Mouse (Mus musculus): ENCODE results near the gene Stx1b.
A peak's percentile ranks its signal among the peaks of the same experiment; 100 is the strongest.
"Not testable (repeated sequence)": the region's sequence is repeated elsewhere in the genome, so short reads cannot be mapped to it uniquely, and the experiment has no call there.

The Stx1b gene

GRCm38 (mm10) chr7:127824176-127824871 is at the start of gene Stx1b, which contains the start of gene Stx4a:
Gene Stx1b, minus strand, starts transcription at chr7:127824549.
Gene Stx4a, plus strand, starts transcription at chr7:127824294.
- DNase-seq = no peak

DNA sequence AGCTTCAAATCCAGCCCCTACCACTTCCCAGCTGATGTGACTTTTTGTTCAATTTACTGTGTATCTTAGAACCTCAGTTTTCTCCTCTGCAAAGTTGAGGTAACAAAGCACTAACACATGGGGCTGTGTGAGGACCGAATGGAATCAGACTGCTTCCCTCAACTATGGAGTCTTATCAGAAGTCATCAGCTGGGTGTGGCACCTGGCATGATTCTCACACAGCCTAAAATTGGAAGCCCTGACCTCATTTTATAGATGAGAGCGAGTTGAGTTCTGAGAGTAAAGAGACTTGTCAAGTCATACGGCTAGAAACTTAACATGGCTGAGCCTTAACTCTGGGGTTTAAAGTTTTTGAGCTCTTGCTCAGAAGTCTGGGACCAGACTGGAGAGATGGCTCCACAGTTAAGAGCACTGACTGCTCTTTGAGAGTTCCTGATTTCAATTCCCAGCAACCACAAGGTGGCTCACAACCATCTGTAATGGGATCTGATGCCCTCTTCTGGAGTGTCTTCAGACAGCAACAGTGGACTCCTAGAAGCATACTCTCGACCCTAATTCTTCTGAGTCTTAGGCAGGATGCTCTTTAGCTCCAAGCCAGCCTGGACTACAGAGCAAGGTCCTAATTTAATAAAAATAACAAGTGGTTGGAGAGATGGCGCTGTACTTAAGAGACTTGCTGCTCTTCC is 45.9 kb upstream of the Stx1b start:
- no peak for DNase-seq

- no peak for DNase-seq
These were observed 44.9 kb upstream of the Stx1b start for GRCm38 (mm10) chr7:127869149-127869810.

- no peak for DNase-seq
These were observed 43.3 kb upstream of the Stx1b start for GRCm38 (mm10) chr7:127867641-127868040.

DNA sequence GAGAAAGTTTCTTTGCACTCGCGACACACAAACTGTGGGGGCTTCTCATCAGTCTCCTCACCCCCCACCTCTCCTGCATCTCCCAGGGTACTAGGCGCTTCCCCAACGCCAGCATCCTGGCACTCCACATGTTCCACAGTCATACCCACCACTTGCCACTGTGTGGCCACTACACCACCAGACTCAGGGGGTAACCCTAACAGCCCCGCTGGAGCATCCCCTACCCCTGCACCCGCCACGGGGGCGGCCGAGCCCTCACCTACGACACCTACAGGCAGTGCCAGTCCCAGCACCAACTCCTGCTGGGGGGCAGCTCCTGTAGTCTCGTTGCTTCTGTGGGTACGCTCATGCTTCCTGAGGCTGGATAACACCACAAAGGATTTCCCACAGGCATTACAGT is 42.1 kb upstream of the Stx1b start:
- no peak for DNase-seq

- no peak for DNase-seq
These were observed 33.9 kb upstream of the Stx1b start for GRCm38 (mm10) chr7:127858258-127858657.

GRCm38 (mm10) chr7:127850906-127851305 is 26.6 kb upstream of the Stx1b start:
- no peak for DNase-seq

- no peak for DNase-seq
These were observed 25.9 kb upstream of the Stx1b start for GRCm38 (mm10) chr7:127849973-127850875.

- DNase-seq = peak; percentile 74 to 80
These were observed 17.8 kb upstream of the Stx1b start for GRCm38 (mm10) chr7:127842001-127842718.

DNA sequence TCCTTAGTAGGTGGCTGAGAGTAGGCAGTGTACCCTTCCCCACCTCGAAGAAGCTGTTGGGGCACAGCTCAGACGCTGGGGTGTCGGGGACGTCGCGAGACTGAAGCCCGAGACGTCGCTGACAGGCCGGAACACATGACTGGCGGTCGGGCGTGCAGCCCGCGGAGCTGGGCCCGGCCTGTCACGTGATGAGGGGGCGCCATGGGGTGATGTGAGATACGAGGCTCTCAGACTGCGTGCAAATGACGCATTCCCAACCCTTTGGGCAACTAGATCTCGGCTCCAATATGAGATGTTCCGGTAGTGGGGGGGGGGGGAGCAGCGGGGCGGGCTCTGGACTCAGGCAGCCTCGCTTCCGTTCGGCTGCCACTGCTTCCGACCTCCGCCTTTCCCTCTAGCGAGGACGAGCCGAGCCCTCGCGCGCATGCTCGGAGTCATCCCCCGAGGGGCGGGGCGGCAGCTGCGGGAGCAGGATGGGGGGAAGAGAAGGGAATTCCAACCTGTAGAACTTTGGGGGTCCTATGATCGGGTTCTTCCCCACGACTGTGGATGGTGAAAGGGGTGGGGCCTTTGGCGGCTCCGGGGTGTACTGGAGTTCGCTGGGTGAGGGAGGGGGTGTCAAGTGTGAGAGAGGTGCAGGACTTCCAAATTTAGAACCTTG is 17.1 kb upstream of the Stx1b start:
- DNase-seq = peak; percentile 91 to 94

DNA sequence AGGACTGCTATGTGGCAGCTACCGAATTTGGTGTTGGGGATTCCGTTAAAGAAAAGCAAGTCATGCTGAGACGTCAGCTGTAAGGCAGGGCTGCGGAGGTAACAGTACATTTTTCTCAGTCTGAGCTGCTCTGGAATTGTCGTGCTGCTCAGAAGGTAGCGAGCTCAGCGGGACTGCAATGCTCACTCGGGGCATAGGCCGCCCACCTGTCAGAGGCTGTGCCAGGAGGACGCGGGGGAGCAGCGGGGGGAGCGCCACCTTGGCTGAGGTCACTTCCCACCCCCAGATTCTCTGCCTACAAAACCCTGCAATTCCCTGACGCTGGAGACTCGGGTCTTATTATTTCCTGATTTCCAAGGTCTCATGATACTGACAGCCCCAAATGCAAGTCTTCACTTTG is 16.5 kb upstream of the Stx1b start:
- DNase-seq = peak; percentile 74 to 82

GRCm38 (mm10) chr7:127840031-127840430 is 15.7 kb upstream of the Stx1b start:
- DNase-seq = not testable (repeated sequence)

DNA sequence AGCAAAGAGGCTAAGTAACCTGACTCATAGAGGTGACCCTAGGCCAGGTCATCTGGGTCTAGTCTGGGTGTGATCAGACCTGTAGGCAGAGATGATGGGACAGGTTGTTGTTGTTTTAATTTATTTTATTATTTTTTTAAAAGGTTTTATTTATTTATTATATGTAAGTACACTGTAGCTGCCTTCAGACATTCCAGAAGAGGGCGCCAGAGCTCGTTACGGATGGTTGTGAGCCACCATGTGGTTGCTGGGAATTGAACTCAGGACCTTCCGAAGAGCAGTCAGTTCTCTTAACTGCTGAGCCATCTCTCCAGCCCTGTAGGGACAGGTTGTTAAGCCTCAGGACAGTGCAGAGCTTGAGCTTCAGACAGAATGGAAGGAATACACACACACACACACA is 13.5 kb upstream of the Stx1b start:
- not testable (repeated sequence) for DNase-seq

DNA sequence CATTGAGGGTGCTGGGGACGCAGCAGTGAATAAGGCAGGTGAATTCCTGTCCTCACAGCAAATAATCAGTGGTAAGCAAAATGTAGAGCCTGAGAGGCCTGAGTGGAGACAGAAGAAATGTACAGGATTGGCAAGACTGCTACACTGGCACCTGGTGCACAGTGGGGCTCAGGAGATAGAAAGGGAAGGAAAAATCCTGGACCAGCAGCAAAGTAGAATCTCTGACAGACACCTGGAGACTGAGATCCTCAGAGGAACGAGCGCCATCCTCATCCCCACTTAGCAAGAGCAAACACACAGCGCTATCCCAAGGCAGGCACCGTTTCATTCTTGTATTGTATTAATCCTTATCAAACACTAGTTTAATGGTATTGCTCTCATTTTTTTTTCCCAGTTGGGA is 13.1 kb upstream of the Stx1b start:
- DNase-seq = no peak

GRCm38 (mm10) chr7:127835550-127835949 is 11.2 kb upstream of the Stx1b start:
- no peak for DNase-seq

DNA sequence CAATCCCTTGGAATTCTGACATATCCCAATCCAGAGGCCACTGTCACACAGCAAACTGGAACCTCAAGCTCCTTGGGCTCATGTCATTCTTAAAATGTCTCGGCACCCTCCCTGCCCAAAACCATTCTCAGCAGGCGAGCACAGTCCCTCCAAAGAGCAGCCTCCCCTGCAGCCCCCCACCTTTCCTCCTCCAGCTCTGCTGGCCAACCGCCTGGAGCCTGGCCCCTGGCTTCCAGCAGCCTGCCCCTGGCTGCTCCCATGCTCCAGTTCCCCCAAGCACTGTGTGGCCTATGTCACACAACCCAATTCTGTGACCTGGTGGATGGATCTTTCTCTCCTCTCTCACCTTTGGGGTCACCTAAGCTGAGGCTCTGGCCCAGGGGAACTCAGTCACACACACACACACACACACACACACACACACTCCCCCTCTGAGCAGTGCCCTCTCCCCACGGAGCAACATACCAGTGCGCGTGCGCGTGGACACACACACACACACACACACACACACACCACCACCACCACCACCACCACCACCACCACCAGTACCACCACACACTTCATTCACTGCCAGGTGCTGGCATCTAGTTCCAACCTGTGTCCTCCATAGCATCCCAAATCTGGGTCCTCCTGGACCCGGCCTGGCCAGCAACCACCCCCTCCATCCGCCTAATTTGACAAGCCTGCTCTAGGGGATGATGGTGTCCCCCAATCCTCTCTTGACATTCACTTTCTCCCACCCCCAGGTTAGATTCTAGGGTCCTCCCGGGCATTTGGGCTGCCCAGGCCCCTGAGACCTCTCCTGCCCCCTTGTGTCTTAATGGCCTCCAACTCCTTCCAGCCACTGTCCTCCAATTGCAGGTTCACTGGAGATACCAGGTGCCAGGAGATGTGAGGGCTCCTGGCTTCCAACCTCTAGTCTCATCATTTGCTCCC is 845 bp downstream of the Stx1b start:
- no peak for DNase-seq

DNA sequence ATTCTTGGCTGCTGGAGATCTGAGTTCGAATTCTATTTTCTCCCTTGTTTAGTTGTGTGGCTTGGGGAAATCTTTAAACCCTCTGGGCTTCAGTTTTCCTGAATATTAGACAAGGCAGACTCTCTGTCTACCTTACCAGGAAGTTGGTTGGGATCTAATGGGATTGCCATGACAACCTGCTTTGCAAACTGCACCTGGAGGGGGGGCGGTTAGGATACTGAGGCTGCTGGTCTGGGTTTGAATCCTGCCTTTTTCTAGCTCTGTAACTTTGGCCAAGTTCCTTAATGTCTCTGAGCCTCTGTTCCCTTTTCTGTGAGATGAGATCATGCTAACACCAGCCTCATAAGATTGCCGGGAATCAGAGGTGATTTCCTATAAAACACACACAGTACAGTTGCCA is 1.9 kb downstream of the Stx1b start:
- DNase-seq = no peak

DNA sequence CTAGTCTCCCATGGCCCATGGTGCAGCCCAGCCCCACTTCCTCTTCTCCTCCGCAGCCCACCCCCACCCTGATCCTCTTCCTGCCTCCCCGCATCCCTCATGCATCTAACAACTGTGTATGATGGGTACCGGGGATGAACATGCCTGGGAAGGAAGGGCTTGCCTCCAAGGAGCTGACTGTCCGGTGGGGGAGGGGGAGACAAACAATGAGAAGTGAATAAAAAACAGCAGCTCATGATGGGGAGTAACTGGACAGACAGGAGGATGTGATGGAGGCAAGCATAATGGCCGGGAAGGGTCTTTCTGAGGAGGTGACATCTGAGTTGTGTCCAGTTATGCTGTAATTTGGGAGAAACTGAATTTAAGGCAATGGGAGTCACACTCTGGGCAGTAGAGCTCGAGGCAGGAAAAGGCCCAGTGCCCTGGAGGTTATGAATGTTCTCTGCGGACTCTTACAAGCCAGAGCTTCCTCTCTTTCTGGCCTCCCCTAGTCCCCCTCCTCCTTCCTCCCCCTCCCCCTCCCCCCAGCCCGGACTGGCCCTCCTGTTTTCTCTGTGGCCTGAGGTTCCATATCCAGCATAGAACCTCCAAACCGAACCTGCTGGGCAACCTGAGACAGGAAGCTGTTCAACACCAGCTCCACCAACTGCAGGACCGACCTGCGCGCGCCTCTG is 3.4 kb downstream of the Stx1b start:
- no peak for DNase-seq

DNA sequence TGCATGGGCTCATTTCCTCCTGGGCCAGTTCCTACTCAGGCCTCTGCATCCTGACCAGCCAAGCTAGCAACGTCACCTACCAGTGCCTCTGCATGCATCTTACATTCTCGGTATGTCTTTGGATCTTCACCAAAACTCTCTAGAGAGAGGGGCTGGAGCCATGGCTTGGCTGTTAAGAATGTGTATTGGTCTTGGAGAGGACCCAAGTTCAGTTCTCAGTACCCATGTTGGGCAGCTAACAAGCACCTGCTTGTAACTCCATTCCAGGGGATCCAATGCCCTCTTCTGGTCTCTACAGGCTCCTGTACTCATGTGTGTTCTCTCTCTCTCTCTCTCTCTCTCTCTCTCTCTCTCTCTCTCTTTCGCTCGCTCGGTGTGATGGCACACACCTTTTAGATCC is 6.6 kb downstream of the Stx1b start:
- no peak for DNase-seq

DNA sequence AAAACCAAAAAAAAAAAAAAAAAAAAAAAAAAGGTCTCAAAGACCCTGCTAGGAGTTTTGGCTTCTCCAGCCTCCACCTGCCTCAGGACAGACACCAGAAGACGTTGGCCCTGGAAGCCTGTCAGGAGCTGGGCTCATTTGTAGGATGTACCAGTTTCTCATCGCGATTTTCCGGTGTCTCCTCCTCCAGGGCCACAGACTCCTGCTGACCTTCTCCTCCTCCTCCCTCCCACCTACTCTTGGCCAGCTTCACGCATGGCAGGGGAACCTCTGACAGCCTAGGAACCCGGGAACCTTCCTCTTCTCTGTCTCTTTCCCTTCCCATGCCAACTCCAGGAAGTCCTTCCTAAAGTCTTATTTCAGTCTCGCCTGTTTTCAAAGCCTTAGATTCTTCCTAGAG is 7.3 kb downstream of the Stx1b start:
- DNase-seq = no peak
